8 mouse cellular contexts compared by ENCODE assay signal in genomic region chr6:8509961-8510863, GRCm38 (mm10). TPM values are rescaled to one million over a fixed set of nuclear protein-coding genes. Genes with fewer than 3 reads are reported as not detected.
DNase-seq lines count a peak whose midpoint lies in the region; ATAC-seq lines count a peak whose summit lies in the region.

No protein-coding gene starts in this region.

- H3K27ac ChIP-seq in liver, embryonic 11.5 days (ENCODE audit: low read depth, low read length): peak overlapping the region; percentile 94
- peak overlapping the region; percentile 99 for H3K27ac ChIP-seq in neural tube, embryonic 12.5 days

- WGBS in liver, embryonic 11.5 days: under 1% methylated on average over 59 of the region's 73 CpGs
- WGBS in neural tube, embryonic 12.5 days: under 1% methylated on average over 59 of the region's 73 CpGs

- peak; percentile 53 for DNase-seq in 3T3-L1 (ENCODE audit: low read depth, low spot score)
- peak; percentile 33 for DNase-seq in Muller cell, postnatal 12 days (ENCODE audit: inconsistent ontology term)
- DNase-seq in cerebellum, postnatal 14 days: peak; percentile 61 to 67
- peak; percentile 32 for DNase-seq in gastrocnemius, postnatal 14 days
- peak; percentile 74 for DNase-seq in induced T-regulatory cell, adult 2 months (ENCODE audit: low read depth)
- DNase-seq in liver, embryonic 11.5 days (ENCODE audit: low spot score): peak; percentile 66
- DNase-seq in thymus, postnatal 14 days: peak; percentile 69

- intact Hi-C loops in gastrocnemius, postnatal 14 days (cut with DNase I; ENCODE audit: low total_unique reads): no loop called here

- H3K36me3 ChIP-seq in liver, embryonic 11.5 days (ENCODE audit: control insufficient read depth, insufficient read depth, low read length): no peaks in the 10 kb centered on the region
- H3K36me3 ChIP-seq in neural tube, embryonic 12.5 days: no peaks in the 10 kb centered on the region

- no peaks in the 10 kb centered on the region for H3K9me3 ChIP-seq in liver, embryonic 11.5 days (ENCODE audit: control insufficient read depth, low read length)
- H3K9me3 ChIP-seq in neural tube, embryonic 12.5 days: no peaks in the 10 kb centered on the region

- ATAC-seq in liver, embryonic 11.5 days (replicated peaks; ENCODE audit: low FRiP score): peak; percentile 14
- peak; percentile 12 for ATAC-seq in neural tube, embryonic 12.5 days (ENCODE audit: low FRiP score, low read depth)

- peak overlapping the region; percentile 92 for H3K9ac ChIP-seq in liver, embryonic 11.5 days (ENCODE audit: low read depth, low read length)
- peak overlapping the region; percentile 99 for H3K9ac ChIP-seq in neural tube, embryonic 12.5 days

- peak overlapping the region; percentile 78 for H3K4me2 ChIP-seq in liver, embryonic 11.5 days
- peak overlapping the region; percentile 66 for H3K4me2 ChIP-seq in neural tube, embryonic 12.5 days (replicated peaks)

- no peaks in the 10 kb centered on the region for H3K27me3 ChIP-seq in liver, embryonic 11.5 days (replicated peaks; ENCODE audit: control insufficient read depth, insufficient read depth, low read length)
- no peaks in the 10 kb centered on the region for H3K27me3 ChIP-seq in neural tube, embryonic 12.5 days (replicated peaks)

- H3K4me3 ChIP-seq in liver, embryonic 11.5 days (ENCODE audit: low read depth, low read length): peak overlapping the region; percentile 76
- peak overlapping the region; percentile 99 for H3K4me3 ChIP-seq in neural tube, embryonic 12.5 days

- H3K4me1 ChIP-seq in liver, embryonic 11.5 days (replicated peaks; ENCODE audit: control insufficient read depth, insufficient read depth, low read length): peaks cover 5% of the 10 kb centered on the region; the same call in 1 of the 2 replicates
- peaks cover 17% of the 10 kb centered on the region for H3K4me1 ChIP-seq in neural tube, embryonic 12.5 days

RNA-seq across cellular contexts. Expression of gene Glcci1, which starts 0.8 kb away (rescaled TPM):
- 10 to 100 TPM in 1 of 2 experiments, 1 to 10 TPM in 1; 9.9 to 10.5 TPM for total RNA-seq in gastrocnemius, postnatal 14 days (2021)
- polyA plus RNA-seq in liver, embryonic 11.5 days (2014; fragmentation: Nextera tagmentation; extraction: Ambion mirVana): 3.8 and 3.9 TPM in 2 replicates
- polyA plus RNA-seq in neural tube, embryonic 12.5 days (2016; fragmentation: Nextera tagmentation; extraction: Ambion mirVana): 28.1 and 29.8 TPM in 2 replicates

Comparison
In these comparisons a context has a peak if more than half of its experiments do, and no peak if none do; other contexts are left out.
1. Peak in every context shown above with its lines: DNase-seq, ATAC-seq, H3K4me3 ChIP-seq and H3K27ac ChIP-seq.